Mouse (Mus musculus) hematopoietic stem cell, adult 5-6 weeks (primary cell): ENCODE measurements around the gene Pomp. TPM values are rescaled to one million over a fixed set of nuclear protein-coding genes. Genes with fewer than 3 reads are reported as not detected.

Experiments used
- ATAC-seq, 2 experiments: fragments of 125-278 bp in 1 of 2; replicated peaks in 1 of 2; 2 replicates each; pipeline ENCODE4 v1.8.0; 2016 to 2017; ENCODE audit warnings: inconsistent platforms in 2 of 2, mild to moderate bottlenecking in 2 of 2, moderate number of reproducible peaks in 2 of 2, low read depth in 1 of 2, moderate TSS enrichment in 1 of 2; ENCODE audit not compliant: low FRiP score in 2 of 2, poor library complexity in 2 of 2, severe bottlenecking in 2 of 2, insufficient read depth in 1 of 2, low TSS enrichment in 1 of 2
- total RNA-seq: library from RNA; stranded (forward); fragments of 172-1452, 232-1000 nt; gene quantifications from 2 replicates; pipeline ENCODE4 v1.2.3, GENCODE M21; 2017

Gene Pomp
- total RNA-seq, 1 experiment from 2014 or later = 109 TPM

DNA sequence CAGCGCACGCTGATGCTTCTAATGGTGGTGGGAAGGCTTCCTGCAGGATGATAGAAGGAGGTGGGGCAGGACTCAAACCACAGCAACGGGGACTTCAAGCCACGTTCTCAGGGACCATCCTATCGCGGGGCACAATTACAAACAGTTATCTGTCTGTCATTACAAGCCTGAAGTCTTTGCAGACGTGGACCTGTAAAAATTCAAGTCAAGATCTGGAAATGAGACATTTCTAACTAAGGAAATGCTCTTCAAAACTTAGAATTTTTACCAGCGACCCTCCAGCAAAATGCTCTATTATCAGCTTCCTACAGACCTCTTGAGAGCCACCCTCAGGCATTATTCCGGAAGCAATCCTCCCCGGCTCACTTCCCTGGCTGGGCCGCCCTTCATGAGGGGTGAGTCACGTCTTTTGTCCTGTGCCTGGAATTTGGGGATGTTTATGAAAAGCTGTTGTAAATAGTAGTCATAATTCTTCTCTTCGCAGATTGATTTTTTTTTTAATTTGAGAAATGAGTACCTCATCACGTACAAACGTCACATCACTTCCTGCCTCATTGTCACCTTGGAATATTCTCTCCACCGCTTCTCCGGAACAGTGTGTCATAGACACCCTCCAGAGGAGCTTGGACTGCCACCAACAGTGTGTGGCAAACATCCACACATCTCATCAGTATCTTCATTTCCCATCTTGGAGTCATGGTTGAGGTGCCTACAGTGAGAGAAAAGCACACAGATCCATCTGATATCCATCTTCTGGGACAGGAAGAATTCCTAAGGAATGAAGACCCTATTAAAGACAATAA lies 58.0 kb downstream of the Pomp start:
- ATAC-seq = peak; percentile 79 to 86

DNA sequence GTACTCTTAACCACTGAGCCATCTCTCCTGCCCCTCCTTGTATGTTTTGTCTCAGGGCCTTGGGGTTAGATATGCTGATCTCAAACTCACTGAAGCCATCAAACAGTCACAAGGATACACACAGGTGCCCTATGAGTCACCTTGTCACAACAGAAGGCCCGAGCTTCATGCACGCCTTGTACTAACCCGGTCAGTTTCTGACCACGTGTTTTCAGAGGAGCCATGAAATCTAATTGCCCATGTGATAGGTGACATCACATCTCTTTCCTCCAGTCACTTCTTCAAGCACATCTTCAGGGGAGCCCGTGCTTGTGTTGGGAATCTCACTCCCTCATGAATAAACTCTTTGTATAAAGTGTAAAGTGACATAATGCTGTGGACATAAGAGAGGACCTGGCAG lies 64.4 kb downstream of the Pomp start:
- no peak for ATAC-seq

Other genes with a start within 250 kb of the Pomp start
- gene Flt1, start 134.4 kb upstream of the Pomp start, total RNA-seq = 0.05 and 0.44 TPM in 2 replicates
- 3.1 and 5.2 TPM in 2 replicates for gene Slc46a3, start 34.4 kb downstream of the Pomp start, total RNA-seq
- 6.1 and 8.9 TPM in 2 replicates for gene Mtus2, start 96.9 kb downstream of the Pomp start, total RNA-seq